Mouse (Mus musculus): ENCODE measurements at regions not wholly inside any gene's neighbourhood (a gene's known extent, or its start where the extent isn't known, plus 50 kb on each side); places are given as distances from the start of the nearest gene placed in this dataset. TPM values are rescaled to one million over a fixed set of nuclear protein-coding genes. Genes with fewer than 3 reads are reported as not detected.
A peak's percentile ranks its signal among the peaks of the same experiment; 100 is the strongest.

MicroRNAs in the stretch of these regions (microRNA counts, 519-probe panel; counts per million panel counts)
- microRNA mmu-miR-2136: 684 counts per million, percentile 72 among the panel's probes with 10 or more counts

Small RNA genes lying in the stretch of these regions (microRNA-seq; reads per million reads assigned to microRNA genes)
- not detected for gene Mir2136
